Mouse (Mus musculus): ENCODE data around the gene Kirrel3.

Kirrel3 gene

GRCm38 (mm10) chr9:34905164-34905563, 419.5 kb downstream of the Kirrel3 start:
- peak; percentile 96 for DNase-seq

GRCm38 (mm10) chr9:34908040-34908439, 422.3 kb downstream of the Kirrel3 start:
- no peak for DNase-seq

- DNase-seq, result no peak
Measured at GRCm38 (mm10) chr9:34911838-34912237, 426.1 kb downstream of the Kirrel3 start.

- no peak for DNase-seq
Measured at GRCm38 (mm10) chr9:34912273-34912972, 426.7 kb downstream of the Kirrel3 start.

- DNase-seq, result no peak
Measured at GRCm38 (mm10) chr9:34912996-34913395, 427.3 kb downstream of the Kirrel3 start.

- DNase-seq, result no peak
Measured at GRCm38 (mm10) chr9:34918976-34919375, 433.3 kb downstream of the Kirrel3 start.

- DNase-seq, result no peak
Measured at GRCm38 (mm10) chr9:34920116-34920515, 434.4 kb downstream of the Kirrel3 start.

GRCm38 (mm10) chr9:34921941-34922340, 436.2 kb downstream of the Kirrel3 start:
- DNase-seq, result no peak

GRCm38 (mm10) chr9:34922716-34923115, 437.0 kb downstream of the Kirrel3 start:
- DNase-seq, result no peak

GRCm38 (mm10) chr9:34923134-34923931, 437.6 kb downstream of the Kirrel3 start:
- no peak for DNase-seq

- DNase-seq, result no peak
Measured at GRCm38 (mm10) chr9:34925616-34926015, 439.9 kb downstream of the Kirrel3 start.

GRCm38 (mm10) chr9:34930371-34930770, 444.7 kb downstream of the Kirrel3 start:
- no peak for DNase-seq

GRCm38 (mm10) chr9:34938140-34938539, 452.4 kb downstream of the Kirrel3 start:
- DNase-seq, result no peak

- peak; percentile 69 for DNase-seq
Measured at GRCm38 (mm10) chr9:34939621-34940020, 453.9 kb downstream of the Kirrel3 start.

- no peak for DNase-seq
Measured at GRCm38 (mm10) chr9:34942122-34942831, 456.6 kb downstream of the Kirrel3 start.

- no peak for DNase-seq
Measured at GRCm38 (mm10) chr9:34942996-34943395, 457.3 kb downstream of the Kirrel3 start.

- DNase-seq, result no peak
Measured at GRCm38 (mm10) chr9:34945301-34945700, 459.6 kb downstream of the Kirrel3 start.

- DNase-seq, result no peak
Measured at GRCm38 (mm10) chr9:34947258-34947657, 461.6 kb downstream of the Kirrel3 start.

GRCm38 (mm10) chr9:34947717-34948116, 462.0 kb downstream of the Kirrel3 start:
- DNase-seq, result no peak

- DNase-seq, result peak; percentile 65
Measured at GRCm38 (mm10) chr9:34953420-34953819, 467.7 kb downstream of the Kirrel3 start.

GRCm38 (mm10) chr9:34954212-34954611, 468.5 kb downstream of the Kirrel3 start:
- no peak for DNase-seq

- DNase-seq, result no peak
Measured at GRCm38 (mm10) chr9:34956512-34956911, 470.8 kb downstream of the Kirrel3 start.

- DNase-seq, result no peak
Measured at GRCm38 (mm10) chr9:34957691-34958090, 472.0 kb downstream of the Kirrel3 start.

All from cerebellum, adult 11-12 months (tissue).